Mouse (Mus musculus): ENCODE measurements around the gene Exosc5.

- TF ChIP-seq HCFC1 (IDR thresholded peaks at IDR 0.05; ENCODE audit: low read depth, low read length) (no peak), MAZ (IDR thresholded peaks at IDR 0.05; ENCODE audit: low read depth, low read length) (no peak), CTCF (IDR thresholded peaks at IDR 0.05 in 2 of 3, conservative IDR thresholded peaks at IDR 0.05 in 1 of 3; ENCODE audit: control insufficient read depth in 1 of 3, insufficient read depth in 1 of 3, low read depth in 2 of 3, low read length in 3 of 3, poor library complexity in 1 of 3, severe bottlenecking in 1 of 3) (no peak), GATA1 (IDR thresholded peaks at IDR 0.05; ENCODE audit: low read depth, low read length) (no peak), MAX (IDR thresholded peaks at IDR 0.05; ENCODE audit: low read length) (no peak), ZC3H11A (IDR thresholded peaks at IDR 0.05; ENCODE audit: low read depth, low read length) (no peak), ZMIZ1 (IDR thresholded peaks at IDR 0.05; ENCODE audit: low read depth, low read length) (no peak)
Observed at GRCm38 (mm10) chr7:25685926-25686470, 27.0 kb downstream of the Exosc5 start.
